Mouse (Mus musculus): ENCODE data around the gene Gabpb2. TPM values are rescaled to one million over a fixed set of nuclear protein-coding genes. Genes with fewer than 3 reads are reported as not detected.

The Gabpb2 gene
- total and polyA plus RNA-seq, 2 experiments from 2014 or later: 3.1 to 6.6 TPM

DNA sequence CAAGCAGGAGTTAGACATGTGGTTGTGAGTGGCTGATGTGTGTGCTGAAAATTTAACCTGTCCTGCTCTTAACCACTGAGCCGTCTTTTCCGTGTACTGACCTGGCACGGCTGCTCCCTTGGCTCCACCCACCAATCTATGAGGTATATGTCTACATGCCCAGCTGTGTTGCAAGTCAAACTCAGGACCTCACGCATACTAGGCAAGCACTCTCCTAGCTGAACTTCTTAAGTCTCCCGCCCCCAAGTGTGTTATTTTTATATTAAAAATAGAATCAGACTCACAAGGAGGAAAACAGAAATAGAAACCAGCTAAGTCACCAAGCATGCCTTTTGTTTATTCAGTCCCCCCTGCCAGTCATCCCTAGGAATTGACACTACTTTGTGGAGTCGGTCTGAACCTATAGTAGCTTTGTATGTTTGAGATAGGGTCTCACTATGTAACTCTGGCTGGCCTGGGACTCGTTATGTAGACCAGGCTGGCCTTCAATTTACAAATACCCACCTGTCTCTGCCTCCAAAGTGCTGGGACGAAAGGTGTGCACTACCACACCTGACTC lies 19.9 kb upstream of the Gabpb2 start:
- H3K4me3 ChIP-seq (ENCODE audit: low read depth, low read length): no peak overlapping the region
- peak; percentile 31; the same call in 1 of the 2 replicates for ATAC-seq (ENCODE audit: insufficient read depth, low read depth)
- H3K4me2 ChIP-seq (ENCODE audit: low read depth, low read length): no peak overlapping the region
- peak overlapping the region; percentile 27 for H3K27ac ChIP-seq (ENCODE audit: low read depth)
- H3K36me3 ChIP-seq (replicated peaks; ENCODE audit: control insufficient read depth, insufficient read depth, low read length): peaks cover 43% of the 10 kb centered on the region
- TF ChIP-seq CTCF (IDR thresholded peaks at IDR 0.05; ENCODE audit: low read depth) (no peak), EP300 (IDR thresholded peaks at IDR 0.05; ENCODE audit: low read depth) (no peak)
- H3K27me3 ChIP-seq (ENCODE audit: control insufficient read depth, insufficient read depth, low read length): no peaks in the 10 kb centered on the region
- H3K9ac ChIP-seq (replicated peaks; ENCODE audit: low read depth, low read length): no peak overlapping the region
- WGBS: 48% methylated on average over 8 of the region's 8 CpGs
- DNase-seq (ENCODE audit: low spot score): peak; percentile 62
- H3K9me3 ChIP-seq (replicated peaks; ENCODE audit: control insufficient read depth, low read length): no peaks in the 10 kb centered on the region
- H3K4me1 ChIP-seq (ENCODE audit: control insufficient read depth, insufficient read depth): 0 out of 2 replicates have a peak, but pooled peaks cover 5% of the 10 kb centered on the region

DNA sequence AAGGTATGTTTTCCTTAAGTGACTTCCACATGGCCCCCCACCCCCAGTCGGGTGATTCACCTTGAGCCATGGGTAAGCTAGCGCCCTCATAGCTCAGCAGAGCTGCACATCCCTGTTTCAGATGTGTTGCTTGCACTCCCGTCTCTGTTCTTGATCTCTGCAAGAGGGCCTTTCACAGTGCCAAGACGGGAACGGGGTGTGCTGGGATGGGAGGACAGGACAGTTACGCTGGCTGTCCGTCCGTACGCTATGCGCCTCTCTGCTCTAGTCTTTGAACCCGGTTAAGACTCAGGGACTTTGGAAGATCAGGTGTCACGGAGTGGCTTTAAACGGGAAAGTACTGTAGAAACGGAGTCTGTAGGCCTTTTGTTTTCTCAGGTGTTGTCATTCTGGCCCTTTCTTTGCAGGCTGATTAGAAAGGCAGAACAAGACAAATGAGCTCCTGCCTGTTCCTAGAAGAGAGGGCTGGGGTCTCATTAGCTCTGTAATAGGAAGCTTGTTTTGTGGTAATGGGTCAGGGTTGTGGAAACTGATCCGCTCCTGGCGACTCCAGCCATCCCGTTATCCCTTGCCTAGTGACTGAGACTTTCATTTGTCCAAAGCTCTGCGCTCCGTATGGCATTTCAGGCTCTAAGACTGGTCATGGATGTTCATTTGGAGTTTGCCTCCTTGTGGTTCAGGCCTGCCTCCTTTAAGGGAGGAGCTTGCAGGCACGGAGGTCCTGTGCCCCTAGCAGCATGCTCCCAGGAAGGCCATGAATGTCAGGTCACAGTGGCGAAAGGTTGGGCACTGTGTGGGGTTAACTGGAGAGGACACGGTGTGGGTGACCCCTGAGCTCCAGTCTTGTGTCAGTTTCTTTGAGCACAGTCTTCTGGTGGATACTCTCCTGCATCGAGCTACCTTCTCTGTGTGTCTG lies 17.9 kb upstream of the Gabpb2 start:
- 88% methylated on average over 23 of the region's 23 CpGs for WGBS
- H3K4me2 ChIP-seq (ENCODE audit: low read depth, low read length): no peak overlapping the region
- H3K4me3 ChIP-seq (ENCODE audit: low read depth, low read length): no peak overlapping the region
- no peaks in the 10 kb centered on the region for H3K27me3 ChIP-seq (ENCODE audit: control insufficient read depth, insufficient read depth, low read length)
- no peak overlapping the region for H3K27ac ChIP-seq (ENCODE audit: low read depth)
- TF ChIP-seq EP300 (IDR thresholded peaks at IDR 0.05; ENCODE audit: low read depth): no peak
- TF ChIP-seq CTCF (IDR thresholded peaks at IDR 0.05; ENCODE audit: low read depth): no peak
- H3K36me3 ChIP-seq (replicated peaks; ENCODE audit: control insufficient read depth, insufficient read depth, low read length): peaks cover 54% of the 10 kb centered on the region
- H3K9me3 ChIP-seq (replicated peaks; ENCODE audit: control insufficient read depth, low read length): no peaks in the 10 kb centered on the region
- DNase-seq (ENCODE audit: low spot score) (no peak), ATAC-seq (ENCODE audit: insufficient read depth, low read depth) (no peak)
- no peak overlapping the region for H3K9ac ChIP-seq (replicated peaks; ENCODE audit: low read depth, low read length)
- H3K4me1 ChIP-seq (ENCODE audit: control insufficient read depth, insufficient read depth): peaks cover 19% of the 10 kb centered on the region

GRCm38 (mm10) chr3:95233303-95233980 lies 15.7 kb upstream of the Gabpb2 start:
- 79% methylated on average over 16 of the region's 16 CpGs for WGBS
- H3K36me3 ChIP-seq (replicated peaks; ENCODE audit: control insufficient read depth, insufficient read depth, low read length): peaks cover 54% of the 10 kb centered on the region
- DNase-seq (ENCODE audit: low spot score) (no peak), ATAC-seq (ENCODE audit: insufficient read depth, low read depth) (no peak)
- H3K4me3 ChIP-seq (ENCODE audit: low read depth, low read length): no peak overlapping the region
- H3K27me3 ChIP-seq (ENCODE audit: control insufficient read depth, insufficient read depth, low read length): no peaks in the 10 kb centered on the region
- TF ChIP-seq EP300 (IDR thresholded peaks at IDR 0.05; ENCODE audit: low read depth) (no peak), CTCF (IDR thresholded peaks at IDR 0.05; ENCODE audit: low read depth) (no peak)
- no peak overlapping the region for H3K4me2 ChIP-seq (ENCODE audit: low read depth, low read length)
- no peaks in the 10 kb centered on the region for H3K9me3 ChIP-seq (replicated peaks; ENCODE audit: control insufficient read depth, low read length)
- no peak overlapping the region for H3K27ac ChIP-seq (ENCODE audit: low read depth)
- no peak overlapping the region for H3K9ac ChIP-seq (replicated peaks; ENCODE audit: low read depth, low read length)
- peaks cover 25% of the 10 kb centered on the region for H3K4me1 ChIP-seq (ENCODE audit: control insufficient read depth, insufficient read depth)

- Histone ChIP-seq H3K36me3 (replicated peaks; ENCODE audit: control insufficient read depth, insufficient read depth, low read length) (peaks cover 54% of the 10 kb centered on the region), H3K9ac (replicated peaks; ENCODE audit: low read depth, low read length) (no peak overlapping the region), H3K9me3 (replicated peaks; ENCODE audit: control insufficient read depth, low read length) (no peaks in the 10 kb centered on the region), H3K27ac (ENCODE audit: low read depth) (no peak overlapping the region), H3K27me3 (ENCODE audit: control insufficient read depth, insufficient read depth, low read length) (no peaks in the 10 kb centered on the region), H3K4me1 (ENCODE audit: control insufficient read depth, insufficient read depth) (peaks cover 23% of the 10 kb centered on the region), H3K4me2 (ENCODE audit: low read depth, low read length) (no peak overlapping the region), H3K4me3 (ENCODE audit: low read depth, low read length) (no peak overlapping the region)
- TF ChIP-seq CTCF (IDR thresholded peaks at IDR 0.05; ENCODE audit: low read depth) (no peak), EP300 (IDR thresholded peaks at IDR 0.05; ENCODE audit: low read depth) (no peak)
- DNase-seq (ENCODE audit: low spot score) (no peak), ATAC-seq (ENCODE audit: insufficient read depth, low read depth) (no peak)
- WGBS: 40% methylated on average over 7 of the region's 7 CpGs
These were observed 15.1 kb upstream of the Gabpb2 start for GRCm38 (mm10) chr3:95232771-95233170.
